ENCODE assay signal across 25 mouse cellular contexts in genomic region chr6:90342343-90342742, GRCm38 (mm10). TPM values are rescaled to one million over a fixed set of nuclear protein-coding genes. Genes with fewer than 3 reads are reported as not detected.
"Had no signal": no experiment of that assay in that cellular context is flagged by ENCODE, and none has a peak within 500 bp of the region (broad histone marks: within the 10 kb centered on the region; RNA-seq: fewer than 3 reads in every experiment).

No protein-coding gene starts in this region.

- H3K27ac ChIP-seq: kidney, postnatal 0 days; limb, embryonic 15.5 days; liver, embryonic 13.5 days; lung, embryonic 15.5 days; macrophage; midbrain, embryonic 15.5 days; neural tube, embryonic 13.5 days; stomach, embryonic 15.5 days had no signal

- H3K27me3 ChIP-seq: limb, embryonic 15.5 days; liver, embryonic 13.5 days; lung, embryonic 15.5 days; midbrain, embryonic 15.5 days; neural tube, embryonic 13.5 days; stomach, embryonic 15.5 days had no signal

- H3K4me1 ChIP-seq: limb, embryonic 15.5 days; liver, embryonic 13.5 days; lung, embryonic 15.5 days; midbrain, embryonic 15.5 days; neural tube, embryonic 13.5 days; stomach, embryonic 15.5 days had no signal

- ATAC-seq: liver, postnatal 0 days; midbrain, embryonic 15.5 days had no signal

- DNase-seq: kidney, postnatal 36 days; layer of hippocampus, adult 9-11 months; layer of hippocampus, postnatal 36 days; liver, embryonic 13.5 days; liver, postnatal 0 days; lung, postnatal 14 days; spleen, adult 18-20 months; thymus, adult 2 months; thymus, postnatal 25 days had no signal

- H3K9ac ChIP-seq: limb, embryonic 15.5 days; liver, embryonic 13.5 days; liver, postnatal 0 days; lung, embryonic 15.5 days; midbrain, embryonic 15.5 days; neural tube, embryonic 13.5 days; stomach, embryonic 15.5 days had no signal

- H3K4me2 ChIP-seq: limb, embryonic 15.5 days; liver, embryonic 13.5 days; lung, embryonic 15.5 days; midbrain, embryonic 11.5 days; midbrain, embryonic 15.5 days; neural tube, embryonic 13.5 days; stomach, embryonic 15.5 days had no signal

- H3K36me3 ChIP-seq: limb, embryonic 15.5 days; liver, embryonic 13.5 days; lung, embryonic 15.5 days; midbrain, embryonic 15.5 days; neural tube, embryonic 13.5 days; stomach, embryonic 15.5 days had no signal

- H3K9me3 ChIP-seq: limb, embryonic 15.5 days; liver, embryonic 13.5 days; lung, embryonic 15.5 days; megakaryocyte, embryonic 14.5 days; midbrain, embryonic 15.5 days; neural tube, embryonic 13.5 days; stomach, embryonic 15.5 days had no signal

- H3K4me3 ChIP-seq: limb, embryonic 15.5 days; liver, embryonic 13.5 days; lung, embryonic 15.5 days; midbrain, embryonic 15.5 days; neural tube, embryonic 13.5 days; stomach, embryonic 15.5 days had no signal

RNA-seq across cellular contexts. Expression of gene Uroc1, which starts 9.3 kb away (rescaled TPM):
- total RNA-seq: layer of hippocampus, adult 18-20 months; layer of hippocampus, postnatal 36 days; left cerebral cortex, adult 8-10 months; left cerebral cortex, postnatal 25 days; monocyte, adult 5-6 weeks had no signal
- polyA plus RNA-seq: lung, embryonic 15.5 days; macrophage; midbrain, embryonic 11.5 days; midbrain, embryonic 15.5 days; neural tube, embryonic 13.5 days; testis, adult 2 months had no signal

RNA-seq across cellular contexts. Expression of gene Chst13, which starts 17.4 kb away (rescaled TPM):
- total RNA-seq: layer of hippocampus, adult 18-20 months; layer of hippocampus, postnatal 36 days; left cerebral cortex, postnatal 25 days had no signal
- polyA plus RNA-seq: limb, embryonic 11.5 days; macrophage; midbrain, embryonic 11.5 days; midbrain, embryonic 15.5 days had no signal

RNA-seq across cellular contexts. Expression of gene BC048671, which starts 41.3 kb away (rescaled TPM):
- total RNA-seq: layer of hippocampus, adult 18-20 months; layer of hippocampus, postnatal 36 days; left cerebral cortex, adult 8-10 months; left cerebral cortex, postnatal 25 days; monocyte, adult 5-6 weeks had no signal
- polyA plus RNA-seq: kidney, postnatal 0 days; limb, embryonic 11.5 days; limb, embryonic 15.5 days; liver, embryonic 13.5 days; liver, postnatal 0 days; lung, embryonic 15.5 days; macrophage; midbrain, embryonic 11.5 days; midbrain, embryonic 15.5 days; neural tube, embryonic 13.5 days; stomach, embryonic 15.5 days; thymus, adult 2 months; urinary bladder, adult 2 months had no signal
